11 mouse cellular contexts compared by ENCODE assay signal in the genomic region with DNA sequence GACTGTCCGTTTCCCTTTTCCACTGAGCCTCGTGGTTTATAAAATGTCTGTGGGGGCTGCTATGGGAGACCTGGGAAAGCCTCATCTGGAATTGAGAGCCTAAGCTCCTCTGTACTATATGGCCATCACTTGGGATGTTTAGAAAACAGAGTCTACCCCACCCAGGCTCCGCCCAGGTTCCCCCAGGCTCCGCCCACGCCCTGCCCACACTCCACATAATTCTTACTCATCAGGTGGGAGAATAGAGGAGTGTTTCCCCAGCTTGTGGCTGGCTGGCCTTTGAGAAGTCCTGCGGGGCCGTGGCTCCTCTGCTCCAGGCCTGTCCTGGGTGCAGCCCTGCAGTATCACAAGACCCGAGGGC.
DNase-seq lines count a peak whose midpoint lies in the region; ATAC-seq and TF ChIP-seq lines count a peak whose summit lies in the region.
"Had no signal": no experiment of that assay in that cellular context is flagged by ENCODE, and none has a peak within 500 bp of the region (broad histone marks: within the 10 kb centered on the region; RNA-seq: fewer than 3 reads in every experiment).

No protein-coding gene starts in this region.

- H3K4me2 ChIP-seq in heart, embryonic 16.5 days (ENCODE audit: low read depth, low read length), result no peak overlapping the region
- no peak overlapping the region for H3K4me2 ChIP-seq in hindbrain, postnatal 0 days (ENCODE audit: low read depth, low read length)
- H3K4me2 ChIP-seq: embryonic facial prominence, embryonic 12.5 days had no signal

- no peaks in the 10 kb centered on the region for H3K27me3 ChIP-seq in heart, embryonic 16.5 days (ENCODE audit: control insufficient read depth, insufficient read depth, low read length)
- H3K27me3 ChIP-seq in spleen, adult 2 months (ENCODE audit: control insufficient read depth, insufficient read depth, low read length), result no peaks in the 10 kb centered on the region
- H3K27me3 ChIP-seq in splenic B cell, adult 2 months (ENCODE audit: control insufficient read depth, insufficient read depth, low read length, poor library complexity, severe bottlenecking), result no peaks in the 10 kb centered on the region
- no peaks in the 10 kb centered on the region for H3K27me3 ChIP-seq in hindbrain, postnatal 0 days (ENCODE audit: insufficient read depth, low read length)
- H3K27me3 ChIP-seq: embryonic facial prominence, embryonic 12.5 days had no signal

- no peak for TF ChIP-seq POLR2A in spleen, adult 2 months (IDR thresholded peaks at IDR 0.05; ENCODE audit: low read depth, low read length)
- TF ChIP-seq POLR2A in bone marrow, adult 2 months (IDR thresholded peaks at IDR 0.05; ENCODE audit: borderline replicate concordance, control insufficient read depth, low read depth, low read length), result peak; percentile 20; the same call in 1 of the 2 replicates

- no peak overlapping the region for H3K4me3 ChIP-seq in heart, embryonic 16.5 days (ENCODE audit: low read length)
- no peak overlapping the region for H3K4me3 ChIP-seq in spleen, adult 2 months (ENCODE audit: extremely low read depth, insufficient read depth, insufficient read length)
- H3K4me3 ChIP-seq in bone marrow, adult 2 months (replicated peaks; ENCODE audit: control insufficient read depth, low read depth, low read length), result no peak overlapping the region
- H3K4me3 ChIP-seq in hindbrain, postnatal 0 days (ENCODE audit: low read length), result no peak overlapping the region
- H3K4me3 ChIP-seq: embryonic facial prominence, embryonic 12.5 days had no signal

- ATAC-seq in heart, embryonic 16.5 days (replicated peaks; ENCODE audit: extremely low read depth, insufficient read depth, low FRiP score), result 0 out of 2 replicates have a peak, but pooled peaks have one; percentile 23
- no peak for ATAC-seq in hindbrain, postnatal 0 days

- H3K4me1 ChIP-seq in heart, embryonic 16.5 days (ENCODE audit: control insufficient read depth, insufficient read depth, low read length), result peaks cover 24% of the 10 kb centered on the region
- peaks cover 37% of the 10 kb centered on the region for H3K4me1 ChIP-seq in spleen, adult 2 months (ENCODE audit: control insufficient read depth, insufficient read depth, insufficient read length)
- H3K4me1 ChIP-seq in bone marrow, adult 2 months (ENCODE audit: control insufficient read depth, insufficient read depth, low read length), result peaks cover 4% of the 10 kb centered on the region
- H3K4me1 ChIP-seq in hindbrain, postnatal 0 days (ENCODE audit: insufficient read depth, low read length), result no peaks in the 10 kb centered on the region
- H3K4me1 ChIP-seq: embryonic facial prominence, embryonic 12.5 days had no signal

- DNase-seq in heart, postnatal 36 days, result no peak
- DNase-seq in spleen, adult 2 months (ENCODE audit: low read depth in 1 of 2, low spot score in 2 of 2), result peak in 1 of 2 experiments; percentile 38
- DNase-seq in spleen, adult 12 weeks (ENCODE audit: low spot score), result no peak
- DNase-seq in splenic B cell, adult 2 months (ENCODE audit: low read depth, low spot score), result peak; percentile 57
- DNase-seq in cerebellum, postnatal 10 days, result no peak
- DNase-seq in hindbrain, postnatal 0 days (ENCODE audit: low spot score), result no peak
- DNase-seq: kidney, adult 8-10 months had no signal

- TF ChIP-seq CTCF in spleen, adult 2 months (IDR thresholded peaks at IDR 0.05; ENCODE audit: extremely low read depth, insufficient read depth, insufficient read length, insufficient replicate concordance), result no peak
- no peak for TF ChIP-seq CTCF in bone marrow, adult 2 months (IDR thresholded peaks at IDR 0.05; ENCODE audit: control insufficient read depth, insufficient read depth, low read length)
- no peak for TF ChIP-seq CTCF in hindbrain, postnatal 0 days (IDR thresholded peaks at IDR 0.05; ENCODE audit: low read depth)

- WGBS in heart, embryonic 16.5 days, result 55% methylated on average over 8 of the region's 8 CpGs
- 65% methylated on average over 8 of the region's 8 CpGs for WGBS in spleen, adult 2 months
- 50% methylated on average over 8 of the region's 8 CpGs for WGBS in bone marrow, adult 2 months
- 65% methylated on average over 8 of the region's 8 CpGs for WGBS in hindbrain, postnatal 0 days

- no peak overlapping the region for H3K9ac ChIP-seq in heart, embryonic 16.5 days (ENCODE audit: low read length)
- no peak overlapping the region for H3K9ac ChIP-seq in hindbrain, postnatal 0 days (replicated peaks; ENCODE audit: low read length)
- H3K9ac ChIP-seq: embryonic facial prominence, embryonic 12.5 days; liver, embryonic 14.5 days had no signal

- intact Hi-C loops in heart, postnatal 36 days (cut with DNase I), result no loop called here

- no peaks in the 10 kb centered on the region for H3K36me3 ChIP-seq in heart, embryonic 16.5 days (ENCODE audit: control insufficient read depth, insufficient read depth)
- H3K36me3 ChIP-seq in spleen, adult 2 months (ENCODE audit: control insufficient read depth, insufficient read depth, low read length), result no peaks in the 10 kb centered on the region
- no peaks in the 10 kb centered on the region for H3K36me3 ChIP-seq in splenic B cell, adult 2 months (ENCODE audit: control insufficient read depth, insufficient read depth, low read length, poor library complexity, severe bottlenecking)
- no peaks in the 10 kb centered on the region for H3K36me3 ChIP-seq in hindbrain, postnatal 0 days (ENCODE audit: insufficient read depth, low read length)
- H3K36me3 ChIP-seq: embryonic facial prominence, embryonic 12.5 days had no signal

- peak overlapping the region; percentile 32; the same call in 1 of the 2 replicates for H3K27ac ChIP-seq in heart, embryonic 16.5 days (ENCODE audit: low read length)
- peak overlapping the region; percentile 93 for H3K27ac ChIP-seq in spleen, adult 2 months (ENCODE audit: insufficient read depth, low read length)
- H3K27ac ChIP-seq in bone marrow, adult 2 months (ENCODE audit: control insufficient read depth, insufficient read depth, low read depth, low read length, poor library complexity), result peak overlapping the region; percentile 39; the same call in 1 of the 2 replicates
- H3K27ac ChIP-seq in hindbrain, postnatal 0 days, result no peak overlapping the region
- H3K27ac ChIP-seq: embryonic facial prominence, embryonic 12.5 days; liver, embryonic 14.5 days had no signal

- no peaks in the 10 kb centered on the region for H3K9me3 ChIP-seq in heart, embryonic 16.5 days (replicated peaks; ENCODE audit: control insufficient read depth, low read length)
- H3K9me3 ChIP-seq in hindbrain, postnatal 0 days (ENCODE audit: low read length), result no peaks in the 10 kb centered on the region
- H3K9me3 ChIP-seq: embryonic facial prominence, embryonic 12.5 days had no signal
